Mouse (Mus musculus): ENCODE measurements at regions not wholly inside any gene's neighbourhood (a gene's known extent, or its start where the extent isn't known, plus 50 kb on each side); places are given as distances from the start of the nearest gene placed in this dataset.

GRCm38 (mm10) chr16:51109864-51110263 lies 518.9 kb upstream of the Ccdc54 start:
- no peak for DNase-seq
- H3K9ac ChIP-seq (ENCODE audit: low read depth, low read length): no peak overlapping the region
- H3K79me2 ChIP-seq (replicated peaks; ENCODE audit: control insufficient read depth, insufficient read depth, low read length): no peaks in the 10 kb centered on the region
- no peaks in the 10 kb centered on the region for H3K36me3 ChIP-seq (ENCODE audit: control insufficient read depth, insufficient read depth, low read length)
- H3K4me1 ChIP-seq (ENCODE audit: control insufficient read depth, insufficient read depth, low read length): no peaks in the 10 kb centered on the region
- no peak for TF ChIP-seq CTCF (IDR thresholded peaks at IDR 0.05)
- TF ChIP-seq EP300 (IDR thresholded peaks at IDR 0.05; ENCODE audit: insufficient read depth, low read depth, low read length): no peak
- no peak for TF ChIP-seq POLR2A (IDR thresholded peaks at IDR 0.05; ENCODE audit: insufficient read depth, low read depth, low read length)
- H3K27ac ChIP-seq: no peak overlapping the region
- intact Hi-C loops (cut with DNase I): no loop called here
- H3K4me3 ChIP-seq: no peak overlapping the region
- H3K27me3 ChIP-seq (ENCODE audit: control insufficient read depth, insufficient read depth, low read length): no peaks in the 10 kb centered on the region; the same call in 1 of the 2 replicates

GRCm38 (mm10) chr16:51107421-51107820 lies 516.5 kb upstream of the Ccdc54 start:
- Histone ChIP-seq H3K79me2 (replicated peaks; ENCODE audit: control insufficient read depth, insufficient read depth, low read length) (no peaks in the 10 kb centered on the region), H3K27me3 (ENCODE audit: control insufficient read depth, insufficient read depth, low read length) (no peaks in the 10 kb centered on the region), H3K4me1 (ENCODE audit: control insufficient read depth, insufficient read depth, low read length) (no peaks in the 10 kb centered on the region), H3K9ac (ENCODE audit: low read depth, low read length) (no peak overlapping the region), H3K27ac (no peak overlapping the region), H3K4me3 (no peak overlapping the region), H3K36me3 (ENCODE audit: control insufficient read depth, insufficient read depth, low read length) (no peaks in the 10 kb centered on the region)
- intact Hi-C loops (cut with DNase I): no loop called here
- WGBS: 64% methylated on average over 4 of the region's 4 CpGs
- DNase-seq: no peak
- no peak for TF ChIP-seq CTCF (IDR thresholded peaks at IDR 0.05)
- no peak for TF ChIP-seq POLR2A (IDR thresholded peaks at IDR 0.05; ENCODE audit: insufficient read depth, low read depth, low read length)
- TF ChIP-seq EP300 (IDR thresholded peaks at IDR 0.05; ENCODE audit: insufficient read depth, low read depth, low read length): no peak

GRCm38 (mm10) chr16:51086556-51086955 lies 495.6 kb upstream of the Ccdc54 start:
- Histone ChIP-seq H3K27me3 (ENCODE audit: control insufficient read depth, insufficient read depth, low read length) (no peaks in the 10 kb centered on the region), H3K4me3 (no peak overlapping the region), H3K27ac (no peak overlapping the region), H3K9ac (ENCODE audit: low read depth, low read length) (no peak overlapping the region), H3K4me1 (ENCODE audit: control insufficient read depth, insufficient read depth, low read length) (no peaks in the 10 kb centered on the region), H3K36me3 (ENCODE audit: control insufficient read depth, insufficient read depth, low read length) (no peaks in the 10 kb centered on the region), H3K79me2 (replicated peaks; ENCODE audit: control insufficient read depth, insufficient read depth, low read length) (no peaks in the 10 kb centered on the region)
- TF ChIP-seq POLR2A (IDR thresholded peaks at IDR 0.05; ENCODE audit: insufficient read depth, low read depth, low read length) (no peak), EP300 (IDR thresholded peaks at IDR 0.05; ENCODE audit: insufficient read depth, low read depth, low read length) (no peak), CTCF (IDR thresholded peaks at IDR 0.05) (no peak)
- WGBS: 88% methylated on average over 7 of the region's 7 CpGs
- intact Hi-C loops (cut with DNase I): no loop called here
- no peak for DNase-seq

GRCm38 (mm10) chr16:51080146-51080545 lies 489.2 kb upstream of the Ccdc54 start:
- H3K79me2 ChIP-seq (replicated peaks; ENCODE audit: control insufficient read depth, insufficient read depth, low read length): no peaks in the 10 kb centered on the region
- no peak for DNase-seq
- no peak overlapping the region for H3K9ac ChIP-seq (ENCODE audit: low read depth, low read length)
- H3K27me3 ChIP-seq (ENCODE audit: control insufficient read depth, insufficient read depth, low read length): no peaks in the 10 kb centered on the region
- TF ChIP-seq POLR2A (IDR thresholded peaks at IDR 0.05; ENCODE audit: insufficient read depth, low read depth, low read length) (no peak), CTCF (IDR thresholded peaks at IDR 0.05) (no peak)
- H3K4me3 ChIP-seq: no peak overlapping the region
- intact Hi-C loops (cut with DNase I): no loop called here
- no peak overlapping the region for H3K27ac ChIP-seq
- WGBS: 64% methylated on average over 4 of the region's 4 CpGs
- no peaks in the 10 kb centered on the region for H3K36me3 ChIP-seq (ENCODE audit: control insufficient read depth, insufficient read depth, low read length)
- no peaks in the 10 kb centered on the region for H3K4me1 ChIP-seq (ENCODE audit: control insufficient read depth, insufficient read depth, low read length)

- Histone ChIP-seq H3K4me1 (ENCODE audit: control insufficient read depth, insufficient read depth, low read length) (no peaks in the 10 kb centered on the region; the same call in 1 of the 2 replicates), H3K79me2 (replicated peaks; ENCODE audit: control insufficient read depth, insufficient read depth, low read length) (no peaks in the 10 kb centered on the region), H3K27ac (no peak overlapping the region), H3K9ac (ENCODE audit: low read depth, low read length) (no peak overlapping the region), H3K4me3 (no peak overlapping the region), H3K36me3 (ENCODE audit: control insufficient read depth, insufficient read depth, low read length) (no peaks in the 10 kb centered on the region), H3K27me3 (ENCODE audit: control insufficient read depth, insufficient read depth, low read length) (no peaks in the 10 kb centered on the region)
- intact Hi-C loops (cut with DNase I): no loop called here
- DNase-seq: no peak
- TF ChIP-seq EP300 (IDR thresholded peaks at IDR 0.05; ENCODE audit: insufficient read depth, low read depth, low read length) (no peak), POLR2A (IDR thresholded peaks at IDR 0.05; ENCODE audit: insufficient read depth, low read depth, low read length) (no peak), CTCF (IDR thresholded peaks at IDR 0.05) (no peak)
- 18% methylated on average over 2 of the region's 2 CpGs for WGBS
Observed at GRCm38 (mm10) chr16:51048650-51049049, 457.7 kb upstream of the Ccdc54 start.

- intact Hi-C loops (cut with DNase I): no loop called here
- no peak overlapping the region for H3K4me3 ChIP-seq
- no peaks in the 10 kb centered on the region; the same call in 1 of the 2 replicates for H3K4me1 ChIP-seq (ENCODE audit: control insufficient read depth, insufficient read depth, low read length)
- no peak for DNase-seq
- no peaks in the 10 kb centered on the region for H3K36me3 ChIP-seq (ENCODE audit: control insufficient read depth, insufficient read depth, low read length)
- WGBS: 61% methylated on average over 4 of the region's 4 CpGs
- H3K27me3 ChIP-seq (ENCODE audit: control insufficient read depth, insufficient read depth, low read length): no peaks in the 10 kb centered on the region
- no peak overlapping the region for H3K27ac ChIP-seq
- TF ChIP-seq POLR2A (IDR thresholded peaks at IDR 0.05; ENCODE audit: insufficient read depth, low read depth, low read length) (no peak), CTCF (IDR thresholded peaks at IDR 0.05) (no peak), EP300 (IDR thresholded peaks at IDR 0.05; ENCODE audit: insufficient read depth, low read depth, low read length) (no peak)
- H3K9ac ChIP-seq (ENCODE audit: low read depth, low read length): no peak overlapping the region
- no peaks in the 10 kb centered on the region for H3K79me2 ChIP-seq (replicated peaks; ENCODE audit: control insufficient read depth, insufficient read depth, low read length)
Observed at GRCm38 (mm10) chr16:51048169-51048568, 457.2 kb upstream of the Ccdc54 start.
